Mouse (Mus musculus): ENCODE measurements around the gene Lbx2. TPM values are rescaled to one million over a fixed set of nuclear protein-coding genes. Genes with fewer than 3 reads are reported as not detected.
A peak's percentile ranks its signal among the peaks of the same experiment; 100 is the strongest.

Lbx2 gene
- polyA plus RNA-seq, 1 experiment from 2014 or later = 8.6 TPM

DNA sequence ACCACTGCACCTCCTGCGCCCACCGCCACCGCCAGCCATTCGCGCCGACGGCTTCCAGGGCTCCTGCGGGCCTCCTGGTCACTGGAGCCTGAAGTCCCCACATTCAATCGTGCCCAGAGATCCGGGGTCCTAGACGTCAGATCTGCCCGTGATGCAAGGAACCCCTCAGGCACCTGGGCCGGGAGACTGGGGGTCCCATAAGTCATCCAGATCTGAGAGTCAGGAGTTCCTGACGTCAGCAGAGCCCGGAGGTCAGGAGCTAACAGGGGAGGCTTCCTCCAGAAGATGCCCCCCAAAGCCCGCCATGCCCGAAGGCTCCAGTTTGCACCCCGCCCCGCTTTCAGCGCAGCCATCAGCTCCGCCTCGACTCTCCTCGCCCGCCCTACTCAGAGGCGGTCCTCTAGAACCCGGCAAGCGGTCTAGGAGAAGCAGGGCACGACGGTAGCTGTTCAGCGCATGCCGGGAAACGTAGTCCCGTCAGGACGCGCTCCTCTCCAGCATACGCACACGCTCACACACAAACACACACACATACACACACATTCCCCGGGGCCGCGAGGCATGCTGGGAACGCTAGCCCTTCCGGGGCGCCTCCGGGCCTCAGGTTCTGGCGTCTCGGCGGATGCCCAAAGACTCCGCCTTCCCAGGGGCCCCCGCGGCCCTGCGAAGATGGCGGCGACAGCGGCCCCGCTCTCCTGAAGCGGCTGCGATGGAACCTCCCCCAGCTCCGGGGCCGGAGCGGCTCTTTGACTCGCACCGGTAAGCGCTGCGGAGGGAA, 31.9 kb upstream of the Lbx2 start, which contains the start of gene Aup1:
Gene Aup1 (plus strand): TSS at position 448 of the 778 bp plus-strand sequence.
- Histone ChIP-seq H3K4me3 (ENCODE audit: low read length) (peak within 1 kb of the TSS; percentile 97), H3K36me3 (ENCODE audit: insufficient read depth, low read length) (peaks cover 33% of the 10 kb centered on the region), H3K4me1 (ENCODE audit: insufficient read depth, low read length) (peaks cover 20% of the 10 kb centered on the region), H3K4me2 (replicated peaks; ENCODE audit: low read depth, low read length) (peak within 1 kb of the TSS; percentile 90), H3K27me3 (ENCODE audit: insufficient read depth, low read length) (no peaks in the 10 kb centered on the region), H3K9ac (replicated peaks; ENCODE audit: low read length) (peak within 1 kb of the TSS; percentile 94), H3K9me3 (ENCODE audit: low read length) (no peaks in the 10 kb centered on the region), H3K27ac (ENCODE audit: low read length) (peak within 1 kb of the TSS; percentile 87)
- ATAC-seq (ENCODE audit: low FRiP score, low TSS enrichment) = peak; percentile 97
- WGBS = under 1% methylated on average over 58 of the region's 64 CpGs

GRCm38 (mm10) chr6:83054871-83055431, 31.2 kb upstream of the Lbx2 start, which contains the start of gene Htra2:
Htra2 (minus strand) TSS chr6:83055273.
- Histone ChIP-seq H3K27me3 (ENCODE audit: insufficient read depth, low read length) (no peaks in the 10 kb centered on the region), H3K4me2 (replicated peaks; ENCODE audit: low read depth, low read length) (peak within 1 kb of the TSS; percentile 90), H3K36me3 (ENCODE audit: insufficient read depth, low read length) (peaks cover 33% of the 10 kb centered on the region), H3K9ac (replicated peaks; ENCODE audit: low read length) (peak within 1 kb of the TSS; percentile 94), H3K27ac (ENCODE audit: low read length) (peak within 1 kb of the TSS; percentile 87), H3K4me1 (ENCODE audit: insufficient read depth, low read length) (peaks cover 20% of the 10 kb centered on the region), H3K9me3 (ENCODE audit: low read length) (no peaks in the 10 kb centered on the region), H3K4me3 (ENCODE audit: low read length) (peak within 1 kb of the TSS; percentile 97)
- peak; percentile 36 for ATAC-seq (ENCODE audit: low FRiP score, low TSS enrichment)
- under 1% methylated on average over 50 of the region's 50 CpGs for WGBS

DNA sequence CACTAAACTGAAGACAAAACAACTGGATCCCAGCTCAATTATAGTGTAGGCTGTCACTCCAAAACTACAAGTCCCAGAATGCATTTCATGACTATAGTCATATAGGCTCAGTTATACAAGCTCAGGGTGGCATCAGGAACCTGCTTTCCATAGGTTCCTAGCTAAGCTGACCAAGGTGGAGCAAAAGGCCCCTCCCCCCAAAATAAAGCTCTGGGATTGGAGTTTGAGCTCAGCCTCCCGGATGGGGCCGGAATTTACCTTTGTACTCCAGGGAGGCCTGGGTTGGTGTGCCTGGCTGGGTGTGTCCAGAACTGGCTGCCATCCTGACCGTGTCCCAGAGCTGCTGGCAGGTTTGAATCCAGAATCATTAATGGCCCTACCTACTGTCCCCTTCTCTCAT, 28.4 kb upstream of the Lbx2 start, which contains the start of gene Dqx1:
Gene Dqx1 (plus strand): TSS at position 55 of the 400 bp plus-strand sequence.
- ATAC-seq (ENCODE audit: low FRiP score, low TSS enrichment) = peak; percentile 8; the same call in 1 of the 2 replicates
- H3K9me3 ChIP-seq (ENCODE audit: low read length) = no peaks in the 10 kb centered on the region
- H3K4me3 ChIP-seq (ENCODE audit: low read length) = peak within 1 kb of the TSS; percentile 25
- H3K27ac ChIP-seq (ENCODE audit: low read length) = peak within 1 kb of the TSS; percentile 51; the same call in 1 of the 2 replicates
- H3K27me3 ChIP-seq (ENCODE audit: insufficient read depth, low read length) = peaks cover 13% of the 10 kb centered on the region
- H3K4me1 ChIP-seq (ENCODE audit: insufficient read depth, low read length) = peaks cover 18% of the 10 kb centered on the region
- H3K9ac ChIP-seq (replicated peaks; ENCODE audit: low read length) = peak within 1 kb of the TSS; percentile 33
- H3K36me3 ChIP-seq (ENCODE audit: insufficient read depth, low read length) = peaks cover 18% of the 10 kb centered on the region; the same call in 1 of the 2 replicates
- WGBS = 60% methylated on average over 3 of the region's 3 CpGs
- H3K4me2 ChIP-seq (replicated peaks; ENCODE audit: low read depth, low read length) = peak within 1 kb of the TSS; percentile 24

DNA sequence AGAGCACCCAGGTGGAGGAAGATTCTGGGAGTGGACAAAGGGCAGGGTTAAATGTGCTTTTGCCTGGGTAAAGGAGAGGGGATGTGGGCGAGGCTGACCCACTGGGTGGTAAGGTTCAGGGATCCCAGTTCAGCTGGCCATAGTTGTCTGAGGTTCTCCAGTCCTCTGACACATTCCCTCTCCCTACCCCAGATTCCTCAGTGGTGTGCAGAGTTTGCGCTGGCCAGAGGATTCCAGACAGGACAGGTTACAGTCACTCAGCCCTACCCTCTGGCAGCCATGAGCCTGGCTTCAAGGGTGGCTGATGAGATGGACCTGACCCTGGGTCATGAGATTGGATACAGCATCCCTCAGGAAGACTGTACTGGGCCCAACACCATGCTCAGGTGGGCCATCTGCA, 27.4 kb upstream of the Lbx2 start:
- H3K9me3 ChIP-seq (ENCODE audit: low read length) = no peaks in the 10 kb centered on the region
- peaks cover 22% of the 10 kb centered on the region for H3K27me3 ChIP-seq (ENCODE audit: insufficient read depth, low read length)
- no peak overlapping the region for H3K4me3 ChIP-seq (ENCODE audit: low read length)
- H3K9ac ChIP-seq (replicated peaks; ENCODE audit: low read length) = no peak overlapping the region
- ATAC-seq (ENCODE audit: low FRiP score, low TSS enrichment) = no peak
- 91% methylated on average over 2 of the region's 2 CpGs for WGBS
- peaks cover 18% of the 10 kb centered on the region; the same call in 1 of the 2 replicates for H3K36me3 ChIP-seq (ENCODE audit: insufficient read depth, low read length)
- no peak overlapping the region for H3K27ac ChIP-seq (ENCODE audit: low read length)
- H3K4me1 ChIP-seq (ENCODE audit: insufficient read depth, low read length) = peaks cover 13% of the 10 kb centered on the region
- H3K4me2 ChIP-seq (replicated peaks; ENCODE audit: low read depth, low read length) = peak overlapping the region; percentile 24; the same call in 1 of the 2 replicates

DNA sequence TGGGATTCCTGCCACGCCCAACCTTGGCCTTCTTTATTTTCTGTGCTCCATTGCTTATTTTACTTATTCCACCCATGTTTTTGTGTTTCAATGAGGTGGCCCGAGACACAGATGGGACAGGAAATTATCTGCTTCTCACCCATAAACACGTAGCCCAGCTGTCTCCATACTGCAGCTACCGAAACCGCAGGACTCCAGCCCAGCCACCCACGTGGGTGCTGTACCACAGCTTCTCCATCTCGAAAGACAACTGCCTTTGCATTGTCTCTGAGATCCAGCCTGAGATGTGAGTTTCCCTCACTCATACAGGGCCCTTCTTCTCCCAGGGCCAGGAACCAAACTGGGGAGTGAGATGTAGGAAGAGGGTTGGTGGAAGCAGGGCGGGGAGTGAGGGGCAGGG, 20.2 kb upstream of the Lbx2 start:
- Histone ChIP-seq H3K4me2 (replicated peaks; ENCODE audit: low read depth, low read length) (no peak overlapping the region), H3K4me1 (ENCODE audit: insufficient read depth, low read length) (peaks cover 18% of the 10 kb centered on the region), H3K9ac (replicated peaks; ENCODE audit: low read length) (no peak overlapping the region), H3K9me3 (ENCODE audit: low read length) (no peaks in the 10 kb centered on the region), H3K4me3 (ENCODE audit: low read length) (no peak overlapping the region), H3K27me3 (ENCODE audit: insufficient read depth, low read length) (peaks cover 93% of the 10 kb centered on the region), H3K27ac (ENCODE audit: low read length) (no peak overlapping the region), H3K36me3 (ENCODE audit: insufficient read depth, low read length) (no peaks in the 10 kb centered on the region)
- no peak for ATAC-seq (ENCODE audit: low FRiP score, low TSS enrichment)
- WGBS = 52% methylated on average over 8 of the region's 8 CpGs

- Histone ChIP-seq H3K27ac (ENCODE audit: low read length) (no peak overlapping the region), H3K9me3 (ENCODE audit: low read length) (no peaks in the 10 kb centered on the region), H3K27me3 (ENCODE audit: insufficient read depth, low read length) (peaks cover 95% of the 10 kb centered on the region), H3K36me3 (ENCODE audit: insufficient read depth, low read length) (no peaks in the 10 kb centered on the region), H3K9ac (replicated peaks; ENCODE audit: low read length) (no peak overlapping the region), H3K4me3 (ENCODE audit: low read length) (no peak overlapping the region), H3K4me1 (ENCODE audit: insufficient read depth, low read length) (peaks cover 23% of the 10 kb centered on the region), H3K4me2 (replicated peaks; ENCODE audit: low read depth, low read length) (no peak overlapping the region)
- no peak for ATAC-seq (ENCODE audit: low FRiP score, low TSS enrichment)
- WGBS = 46% methylated on average over 6 of the region's 6 CpGs
Measured at GRCm38 (mm10) chr6:83066441-83066840, 19.7 kb upstream of the Lbx2 start.

DNA sequence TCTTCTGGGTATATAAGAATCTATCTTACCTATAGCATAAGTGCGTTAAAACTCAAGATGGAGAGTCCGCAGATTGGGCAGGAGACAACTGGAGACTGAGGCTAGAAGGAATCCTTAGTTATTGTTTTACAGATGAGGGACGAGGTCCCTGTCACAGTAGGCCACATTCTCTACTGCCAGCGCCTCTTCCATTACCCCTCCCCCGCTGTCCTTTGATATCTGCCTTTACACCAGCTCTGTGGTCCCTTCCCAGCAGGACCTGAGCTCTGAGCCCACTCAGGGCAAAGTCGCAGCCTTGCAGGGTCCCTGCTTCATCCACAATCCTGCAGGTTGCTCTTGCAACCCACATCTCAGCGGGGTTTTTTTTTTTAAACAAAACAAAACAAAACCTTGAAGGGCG, 17.9 kb upstream of the Lbx2 start:
- Histone ChIP-seq H3K27ac (ENCODE audit: low read length) (no peak overlapping the region), H3K9ac (replicated peaks; ENCODE audit: low read length) (no peak overlapping the region), H3K4me1 (ENCODE audit: insufficient read depth, low read length) (peaks cover 25% of the 10 kb centered on the region), H3K4me3 (ENCODE audit: low read length) (peak overlapping the region; percentile 38), H3K4me2 (replicated peaks; ENCODE audit: low read depth, low read length) (peak overlapping the region; percentile 54), H3K36me3 (ENCODE audit: insufficient read depth, low read length) (no peaks in the 10 kb centered on the region), H3K27me3 (ENCODE audit: insufficient read depth, low read length) (peaks cover 98% of the 10 kb centered on the region), H3K9me3 (ENCODE audit: low read length) (no peaks in the 10 kb centered on the region)
- ATAC-seq (ENCODE audit: low FRiP score, low TSS enrichment) = no peak
- 10% methylated on average over 8 of the region's 8 CpGs for WGBS

GRCm38 (mm10) chr6:83068706-83069487, 17.3 kb upstream of the Lbx2 start:
- no peak overlapping the region for H3K27ac ChIP-seq (ENCODE audit: low read length)
- WGBS = under 1% methylated on average over 81 of the region's 81 CpGs
- ATAC-seq (ENCODE audit: low FRiP score, low TSS enrichment) = no peak
- H3K9ac ChIP-seq (replicated peaks; ENCODE audit: low read length) = 0 out of 2 replicates have a peak overlapping the region, but pooled peaks have one; percentile 5
- H3K4me1 ChIP-seq (ENCODE audit: insufficient read depth, low read length) = peaks cover 25% of the 10 kb centered on the region
- H3K4me2 ChIP-seq (replicated peaks; ENCODE audit: low read depth, low read length) = peak overlapping the region; percentile 54
- peak overlapping the region; percentile 38 for H3K4me3 ChIP-seq (ENCODE audit: low read length)
- H3K36me3 ChIP-seq (ENCODE audit: insufficient read depth, low read length) = no peaks in the 10 kb centered on the region
- peaks cover 97% of the 10 kb centered on the region for H3K27me3 ChIP-seq (ENCODE audit: insufficient read depth, low read length)
- H3K9me3 ChIP-seq (ENCODE audit: low read length) = no peaks in the 10 kb centered on the region

DNA sequence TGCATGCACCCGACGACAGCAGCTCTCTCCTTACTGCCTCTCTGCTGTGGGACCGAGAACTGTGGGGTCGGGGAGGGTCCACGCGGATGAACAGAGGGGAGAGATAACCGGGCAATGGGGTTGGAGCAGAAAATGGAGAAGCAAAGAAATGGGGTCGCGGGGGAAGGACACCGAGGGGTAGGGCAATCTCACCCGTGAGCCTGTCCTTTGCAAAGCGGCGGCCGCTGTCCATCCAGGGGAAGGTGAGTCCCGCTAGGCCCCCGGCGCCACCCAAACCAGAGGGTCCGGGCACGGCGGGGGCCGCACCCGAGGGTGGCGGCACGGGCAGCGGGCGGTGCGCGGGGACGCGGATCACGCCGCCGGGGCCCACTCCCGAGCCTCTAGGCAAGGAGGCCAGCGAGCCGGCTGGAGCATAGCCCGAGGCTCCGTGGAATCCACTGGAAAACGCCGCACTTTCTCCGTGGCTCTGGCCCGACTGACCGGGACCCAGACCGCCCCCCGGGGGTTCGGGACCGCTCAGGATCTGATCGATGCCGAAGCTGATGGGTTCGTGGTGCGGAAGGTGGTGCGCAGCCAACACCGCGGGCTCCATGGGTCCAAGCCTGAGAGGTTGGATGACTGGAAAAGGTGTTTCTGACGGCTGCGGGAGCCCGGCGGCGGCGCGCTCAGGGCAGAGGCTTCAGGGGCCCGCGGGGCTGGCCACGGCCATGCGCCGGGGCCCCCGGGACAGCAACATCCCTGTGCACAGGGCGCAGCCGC, 16.5 kb upstream of the Lbx2 start:
- Histone ChIP-seq H3K27me3 (ENCODE audit: insufficient read depth, low read length) (peaks cover 97% of the 10 kb centered on the region), H3K27ac (ENCODE audit: low read length) (no peak overlapping the region), H3K4me2 (replicated peaks; ENCODE audit: low read depth, low read length) (peak overlapping the region; percentile 44), H3K36me3 (ENCODE audit: insufficient read depth, low read length) (no peaks in the 10 kb centered on the region), H3K9ac (replicated peaks; ENCODE audit: low read length) (no peak overlapping the region; the same call in 1 of the 2 replicates), H3K9me3 (ENCODE audit: low read length) (no peaks in the 10 kb centered on the region), H3K4me3 (ENCODE audit: low read length) (peak overlapping the region; percentile 38), H3K4me1 (ENCODE audit: insufficient read depth, low read length) (peaks cover 25% of the 10 kb centered on the region)
- under 1% methylated on average over 69 of the region's 69 CpGs for WGBS
- peak; percentile 22; the same call in 1 of the 2 replicates for ATAC-seq (ENCODE audit: low FRiP score, low TSS enrichment)
